Mouse (Mus musculus): ENCODE measurements at regions not wholly inside any gene's neighbourhood (a gene's known extent, or its start where the extent isn't known, plus 50 kb on each side); places are given as distances from the start of the nearest gene placed in this dataset.

DNA sequence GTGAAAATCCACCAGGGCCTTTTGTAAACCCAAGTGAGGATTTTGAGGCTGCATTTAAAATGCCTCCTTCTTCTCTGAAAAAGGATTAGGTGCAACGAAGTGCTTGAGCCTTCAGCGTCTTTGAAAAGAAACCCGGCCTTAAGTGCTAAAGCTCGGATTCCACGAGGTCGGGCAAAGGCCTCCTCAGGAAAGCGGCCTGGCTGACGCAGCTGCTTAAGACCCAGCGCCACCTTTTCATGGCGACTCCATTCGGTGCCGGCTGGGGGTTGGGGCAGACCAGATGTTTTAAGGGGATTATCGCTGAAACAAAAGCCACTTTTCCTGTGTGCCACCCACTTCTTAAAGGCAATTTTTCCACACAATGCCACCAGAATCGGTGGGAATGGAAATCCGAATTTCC, 61.6 kb upstream of the 4932438H23Rik start:
- Histone ChIP-seq H3K4me3 (ENCODE audit: insufficient read depth, poor library complexity, severe bottlenecking) (no peak overlapping the region), H3ac (ENCODE audit: control insufficient read depth, insufficient read length, low read depth) (no peak overlapping the region), H3K27me3 (ENCODE audit: control insufficient read depth, insufficient read depth, insufficient read length) (peaks cover 13% of the 10 kb centered on the region), H3K79me2 (ENCODE audit: control insufficient read depth, insufficient read depth) (no peaks in the 10 kb centered on the region), H3K36me3 (ENCODE audit: control insufficient read depth, insufficient read depth) (no peaks in the 10 kb centered on the region), H3K79me3 (ENCODE audit: low read depth) (no peaks in the 10 kb centered on the region)
- TF ChIP-seq CEBPB (IDR thresholded peaks at IDR 0.05; ENCODE audit: low read depth), result no peak
- no peak for TF ChIP-seq MYOD1 (IDR thresholded peaks at IDR 0.05; ENCODE audit: control insufficient read depth, insufficient read length, low read depth)
- no peak for TF ChIP-seq MYOG (IDR thresholded peaks at IDR 0.05; ENCODE audit: control insufficient read depth, extremely low read depth, insufficient read length)
- no peak for TF ChIP-seq CTCF (IDR thresholded peaks at IDR 0.05; ENCODE audit: control insufficient read depth, insufficient read depth, insufficient read length)
- TF ChIP-seq USF1 (IDR thresholded peaks at IDR 0.05; ENCODE audit: low read depth), result no peak
- TF ChIP-seq FOSL1 (IDR thresholded peaks at IDR 0.05; ENCODE audit: insufficient read depth, low read length, poor library complexity, severe bottlenecking), result no peak
- TF ChIP-seq MAX (IDR thresholded peaks at IDR 0.05), result no peak

DNA sequence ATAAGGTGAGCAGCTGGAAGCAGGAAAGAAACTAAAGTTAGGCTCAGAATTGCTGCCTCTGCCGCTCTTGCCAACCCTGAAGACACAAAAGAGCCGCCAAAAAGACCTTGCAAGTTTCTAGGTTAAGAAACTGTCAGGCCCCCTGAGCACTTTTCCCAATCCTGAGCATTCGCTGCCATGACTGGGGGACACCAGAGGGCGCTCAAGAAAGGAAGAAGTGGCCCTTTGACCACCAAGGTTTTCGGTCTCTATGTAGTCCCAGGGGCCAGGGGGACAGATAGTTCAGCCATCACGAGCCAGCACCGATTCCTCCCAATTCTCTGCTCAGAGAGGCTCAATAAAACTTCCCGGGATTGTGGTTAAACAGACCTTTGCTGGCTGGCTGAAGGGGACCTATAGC, 64.6 kb upstream of the Olig2 start:
- H3K79me3 ChIP-seq (ENCODE audit: low read depth), result no peaks in the 10 kb centered on the region
- no peak overlapping the region for H3ac ChIP-seq (ENCODE audit: control insufficient read depth, insufficient read length, low read depth)
- H3K36me3 ChIP-seq (ENCODE audit: control insufficient read depth, insufficient read depth), result no peaks in the 10 kb centered on the region
- peaks cover 38% of the 10 kb centered on the region for H3K27me3 ChIP-seq (ENCODE audit: control insufficient read depth, insufficient read depth, insufficient read length)
- TF ChIP-seq CTCF (IDR thresholded peaks at IDR 0.05; ENCODE audit: control insufficient read depth, insufficient read depth, insufficient read length), result peak; percentile 7
- TF ChIP-seq MAX (IDR thresholded peaks at IDR 0.05), result no peak
- no peaks in the 10 kb centered on the region for H3K79me2 ChIP-seq (ENCODE audit: control insufficient read depth, insufficient read depth)
- no peak overlapping the region for H3K4me3 ChIP-seq (ENCODE audit: insufficient read depth, poor library complexity, severe bottlenecking)

DNA sequence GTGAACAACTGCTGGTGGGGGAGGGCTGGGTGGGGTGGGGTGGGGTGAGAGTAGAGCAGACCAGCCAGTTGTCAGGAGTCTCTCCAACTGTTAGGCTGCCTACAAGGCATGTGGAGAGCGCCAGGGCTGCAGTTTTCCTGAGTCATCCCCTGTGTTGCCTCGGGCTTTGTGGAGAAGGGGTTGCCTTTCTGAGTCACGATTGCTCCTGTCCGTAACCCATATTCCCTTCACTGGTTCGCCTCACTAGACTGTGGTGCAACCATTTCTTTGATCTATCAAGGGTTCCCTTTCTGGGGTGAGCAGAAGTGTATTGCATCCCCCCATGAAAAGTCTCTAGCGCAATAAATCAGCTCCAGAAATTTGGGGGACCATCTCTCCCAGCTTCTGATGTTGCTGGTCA, 63.6 kb upstream of the Olig2 start:
- Histone ChIP-seq H3K4me3 (ENCODE audit: insufficient read depth, poor library complexity, severe bottlenecking) (no peak overlapping the region), H3K79me2 (ENCODE audit: control insufficient read depth, insufficient read depth) (no peaks in the 10 kb centered on the region), H3K36me3 (ENCODE audit: control insufficient read depth, insufficient read depth) (no peaks in the 10 kb centered on the region), H3K79me3 (ENCODE audit: low read depth) (no peaks in the 10 kb centered on the region), H3K27me3 (ENCODE audit: control insufficient read depth, insufficient read depth, insufficient read length) (peaks cover 31% of the 10 kb centered on the region), H3ac (ENCODE audit: control insufficient read depth, insufficient read length, low read depth) (no peak overlapping the region)
- TF ChIP-seq USF1 (IDR thresholded peaks at IDR 0.05; ENCODE audit: low read depth) (no peak), MYOD1 (IDR thresholded peaks at IDR 0.05; ENCODE audit: control insufficient read depth, insufficient read length, low read depth) (no peak), FOSL1 (IDR thresholded peaks at IDR 0.05; ENCODE audit: insufficient read depth, low read length, poor library complexity, severe bottlenecking) (no peak), MYOG (IDR thresholded peaks at IDR 0.05; ENCODE audit: control insufficient read depth, extremely low read depth, insufficient read length) (no peak), CTCF (IDR thresholded peaks at IDR 0.05; ENCODE audit: control insufficient read depth, insufficient read depth, insufficient read length) (no peak), MAX (IDR thresholded peaks at IDR 0.05) (no peak), CEBPB (IDR thresholded peaks at IDR 0.05; ENCODE audit: low read depth) (no peak)

DNA sequence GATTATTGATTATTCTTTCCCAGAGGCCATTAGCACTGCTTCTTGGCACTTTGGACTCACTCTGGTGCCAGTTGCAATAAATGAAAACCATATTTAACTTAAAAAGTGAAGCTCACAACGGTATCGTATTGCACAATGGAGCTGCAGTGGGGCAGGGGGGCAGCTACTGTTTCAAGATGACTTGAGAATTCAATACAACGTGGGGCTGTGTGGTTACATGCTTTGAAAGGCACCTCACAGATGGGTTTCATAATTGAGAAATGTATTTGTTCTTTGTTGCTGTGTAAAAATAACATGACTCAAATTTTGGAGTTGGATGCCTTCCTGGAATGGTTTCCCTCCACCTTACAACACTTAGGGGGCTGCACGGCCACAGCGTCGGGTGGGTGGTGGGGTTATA, 62.9 kb upstream of the Olig2 start:
- Histone ChIP-seq H3K27me3 (ENCODE audit: control insufficient read depth, insufficient read depth, insufficient read length) (peaks cover 29% of the 10 kb centered on the region), H3K4me3 (ENCODE audit: insufficient read depth, poor library complexity, severe bottlenecking) (no peak overlapping the region), H3ac (ENCODE audit: control insufficient read depth, insufficient read length, low read depth) (no peak overlapping the region), H3K36me3 (ENCODE audit: control insufficient read depth, insufficient read depth) (no peaks in the 10 kb centered on the region), H3K79me3 (ENCODE audit: low read depth) (no peaks in the 10 kb centered on the region), H3K79me2 (ENCODE audit: control insufficient read depth, insufficient read depth) (no peaks in the 10 kb centered on the region)
- TF ChIP-seq MYOG (IDR thresholded peaks at IDR 0.05; ENCODE audit: control insufficient read depth, extremely low read depth, insufficient read length), result no peak
- TF ChIP-seq USF1 (IDR thresholded peaks at IDR 0.05; ENCODE audit: low read depth), result no peak
- no peak for TF ChIP-seq CTCF (IDR thresholded peaks at IDR 0.05; ENCODE audit: control insufficient read depth, insufficient read depth, insufficient read length)
- TF ChIP-seq FOSL1 (IDR thresholded peaks at IDR 0.05; ENCODE audit: insufficient read depth, low read length, poor library complexity, severe bottlenecking), result no peak
- TF ChIP-seq CEBPB (IDR thresholded peaks at IDR 0.05; ENCODE audit: low read depth), result no peak
- no peak for TF ChIP-seq MYOD1 (IDR thresholded peaks at IDR 0.05; ENCODE audit: control insufficient read depth, insufficient read length, low read depth)
- TF ChIP-seq MAX (IDR thresholded peaks at IDR 0.05), result no peak

DNA sequence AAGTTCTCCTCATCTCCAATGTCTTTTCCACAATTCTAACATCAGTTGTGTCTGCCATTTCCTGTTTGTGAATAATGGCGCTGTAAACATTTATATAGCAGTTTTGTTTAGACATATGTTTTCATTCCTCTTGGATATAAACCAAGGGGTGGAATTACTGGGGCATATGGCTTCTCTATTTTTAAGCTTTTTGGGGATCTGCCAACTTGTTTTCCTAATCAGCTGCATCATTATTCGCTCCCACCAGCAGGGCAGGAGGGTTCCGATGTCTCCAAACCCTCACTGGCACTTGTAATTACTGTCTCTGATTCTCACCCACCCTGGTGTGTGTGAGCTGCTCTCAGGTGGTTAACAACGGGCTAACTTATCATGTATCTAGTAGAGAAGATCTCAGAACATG, 59.4 kb upstream of the Olig2 start:
- H3K79me2 ChIP-seq (ENCODE audit: control insufficient read depth, insufficient read depth), result no peaks in the 10 kb centered on the region
- no peaks in the 10 kb centered on the region for H3K36me3 ChIP-seq (ENCODE audit: control insufficient read depth, insufficient read depth)
- H3ac ChIP-seq (ENCODE audit: control insufficient read depth, insufficient read length, low read depth), result no peak overlapping the region
- TF ChIP-seq FOSL1 (IDR thresholded peaks at IDR 0.05; ENCODE audit: insufficient read depth, low read length, poor library complexity, severe bottlenecking) (no peak), CTCF (IDR thresholded peaks at IDR 0.05; ENCODE audit: control insufficient read depth, insufficient read depth, insufficient read length) (no peak), MYOD1 (IDR thresholded peaks at IDR 0.05; ENCODE audit: control insufficient read depth, insufficient read length, low read depth) (no peak), CEBPB (IDR thresholded peaks at IDR 0.05; ENCODE audit: low read depth) (no peak), USF1 (IDR thresholded peaks at IDR 0.05; ENCODE audit: low read depth) (no peak), MYOG (IDR thresholded peaks at IDR 0.05; ENCODE audit: control insufficient read depth, extremely low read depth, insufficient read length) (no peak)
- no peak overlapping the region for H3K4me3 ChIP-seq (ENCODE audit: insufficient read depth, poor library complexity, severe bottlenecking)
- peaks cover 43% of the 10 kb centered on the region for H3K27me3 ChIP-seq (ENCODE audit: control insufficient read depth, insufficient read depth, insufficient read length)
- H3K79me3 ChIP-seq (ENCODE audit: low read depth), result no peaks in the 10 kb centered on the region

DNA sequence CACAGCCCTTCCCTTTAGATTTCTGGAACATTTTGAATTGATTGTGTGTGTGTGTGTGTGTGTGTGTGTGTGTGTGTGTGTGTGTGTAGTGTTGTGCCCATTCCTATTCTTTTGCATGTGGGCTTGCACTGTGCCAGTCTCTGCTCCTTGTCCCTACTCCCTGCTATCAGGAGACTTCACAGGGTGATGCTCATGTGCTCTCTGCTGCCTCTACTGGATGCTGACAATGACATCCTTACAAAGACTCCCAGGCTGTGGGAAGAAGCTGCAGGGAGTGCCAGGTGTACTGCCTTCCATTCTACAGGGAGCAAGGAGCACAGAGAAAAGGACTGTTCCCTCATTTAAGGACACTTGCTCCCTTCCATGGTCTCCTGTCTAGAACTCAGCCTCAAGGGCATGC, 58.4 kb upstream of the Olig2 start:
- no peaks in the 10 kb centered on the region for H3K36me3 ChIP-seq (ENCODE audit: control insufficient read depth, insufficient read depth)
- peaks cover 41% of the 10 kb centered on the region for H3K27me3 ChIP-seq (ENCODE audit: control insufficient read depth, insufficient read depth, insufficient read length)
- no peak overlapping the region for H3K4me3 ChIP-seq (ENCODE audit: insufficient read depth, poor library complexity, severe bottlenecking)
- TF ChIP-seq USF1 (IDR thresholded peaks at IDR 0.05; ENCODE audit: low read depth), result no peak
- TF ChIP-seq CTCF (IDR thresholded peaks at IDR 0.05; ENCODE audit: control insufficient read depth, insufficient read depth, insufficient read length), result no peak
- no peak for TF ChIP-seq MYOG (IDR thresholded peaks at IDR 0.05; ENCODE audit: control insufficient read depth, extremely low read depth, insufficient read length)
- no peak for TF ChIP-seq MYOD1 (IDR thresholded peaks at IDR 0.05; ENCODE audit: control insufficient read depth, insufficient read length, low read depth)
- no peak for TF ChIP-seq FOSL1 (IDR thresholded peaks at IDR 0.05; ENCODE audit: insufficient read depth, low read length, poor library complexity, severe bottlenecking)
- TF ChIP-seq CEBPB (IDR thresholded peaks at IDR 0.05; ENCODE audit: low read depth), result no peak
- H3K79me2 ChIP-seq (ENCODE audit: control insufficient read depth, insufficient read depth), result no peaks in the 10 kb centered on the region
- no peak overlapping the region for H3ac ChIP-seq (ENCODE audit: control insufficient read depth, insufficient read length, low read depth)
- H3K79me3 ChIP-seq (ENCODE audit: low read depth), result no peaks in the 10 kb centered on the region

Measured in C2C12 (cell line).